Mouse (Mus musculus) bone marrow macrophage, adult 2 months (primary cell): Measurements from ENCODE around the gene Eri3. TPM values are rescaled to one million over a fixed set of nuclear protein-coding genes. Genes with fewer than 3 reads are reported as not detected.

Experiments
- H3K27ac ChIP-seq: 2 replicates; pipeline ENCODE4 v1.5.1; 2012; ENCODE audit warnings: low read depth, low read length; ENCODE audit not compliant: insufficient read depth
- H3K4me1 ChIP-seq: 2 replicates; pipeline ENCODE4 v1.6.1; 2012; ENCODE audit warnings: low read length; ENCODE audit not compliant: control insufficient read depth, insufficient read depth
- H3K4me3 ChIP-seq: 2 replicates; pipeline ENCODE4 v1.5.1; 2012; ENCODE audit warnings: mild to moderate bottlenecking, low read length, moderate library complexity; ENCODE audit not compliant: insufficient read depth
- CTCF ChIP-seq: IDR thresholded peaks from 2 replicates; pipeline ENCODE4 v1.5.1; 2012; ENCODE audit warnings: low read depth, mild to moderate bottlenecking, low read length, moderate library complexity
- POLR2A ChIP-seq: IDR thresholded peaks from 2 replicates; pipeline ENCODE4 v1.6.1; 2012; ENCODE audit warnings: mild to moderate bottlenecking, low read depth, low read length, borderline replicate concordance
- polyA plus RNA-seq: library from polyadenylated mRNA; stranded (reverse); fragments of >200 nt; gene quantifications from 2 replicates; pipeline ENCODE4 v1.2.4, GENCODE M21; 2012; ENCODE audit not compliant: missing spikeins, insufficient read depth, insufficient read length

The Eri3 gene
- polyA plus RNA-seq, 1 experiment: 50.9 TPM

DNA sequence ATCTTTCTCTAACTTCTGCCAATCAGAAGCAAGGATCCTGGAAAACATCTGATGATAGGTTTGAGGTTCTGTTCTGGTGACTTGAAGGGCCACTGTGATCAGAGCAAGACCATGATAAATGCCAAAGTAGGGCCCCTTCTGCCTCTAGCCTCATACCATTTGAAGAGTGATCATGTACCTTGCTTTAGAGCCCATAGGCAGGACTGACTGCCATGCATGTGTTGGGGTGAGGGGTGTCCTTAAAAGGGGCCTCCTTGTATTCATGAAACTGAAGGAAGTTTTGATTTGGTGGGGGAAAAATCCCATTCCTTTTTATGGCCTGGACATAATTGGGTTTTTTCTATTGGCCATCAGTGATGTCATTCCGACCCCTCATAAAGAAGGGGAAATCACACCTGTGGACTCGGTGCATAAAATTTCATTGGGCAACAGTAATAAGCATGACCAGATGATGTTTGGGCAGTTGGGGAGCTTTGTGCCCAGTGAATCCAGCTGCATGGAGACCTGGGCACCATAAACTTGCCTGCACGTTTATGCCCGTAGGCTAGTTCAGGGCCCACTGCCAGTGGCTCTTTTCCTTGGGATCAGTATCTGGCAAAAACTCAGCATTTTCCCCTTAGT lies 63.1 kb downstream of the Eri3 start:
- no peak overlapping the region for H3K27ac ChIP-seq
- H3K4me3 ChIP-seq: no peak overlapping the region
- TF ChIP-seq CTCF (no peak), POLR2A (no peak)
- no peaks in the 10 kb centered on the region for H3K4me1 ChIP-seq

DNA sequence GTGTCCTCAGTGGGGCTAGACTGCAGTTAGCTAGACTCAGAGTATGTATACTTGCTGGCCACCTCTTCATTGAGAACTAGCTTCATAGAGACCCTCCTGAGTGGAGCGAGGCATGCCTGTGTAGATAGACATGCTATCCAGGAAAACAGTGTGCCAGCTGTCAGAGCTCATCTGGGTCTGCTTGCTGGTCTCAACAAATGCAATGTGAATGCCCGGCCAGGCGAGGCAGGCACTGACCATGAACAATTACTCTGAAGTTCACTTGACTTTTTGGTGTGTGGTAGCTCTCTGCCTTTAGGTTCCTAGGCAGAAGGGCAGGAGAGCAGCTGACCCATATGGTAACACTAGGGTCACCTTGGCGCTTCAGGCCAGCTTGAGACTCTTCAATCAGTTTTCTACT lies 66.4 kb downstream of the Eri3 start:
- no peak overlapping the region for H3K27ac ChIP-seq
- no peak overlapping the region for H3K4me3 ChIP-seq
- no peak for TF ChIP-seq POLR2A
- no peak for TF ChIP-seq CTCF
- H3K4me1 ChIP-seq: no peaks in the 10 kb centered on the region

DNA sequence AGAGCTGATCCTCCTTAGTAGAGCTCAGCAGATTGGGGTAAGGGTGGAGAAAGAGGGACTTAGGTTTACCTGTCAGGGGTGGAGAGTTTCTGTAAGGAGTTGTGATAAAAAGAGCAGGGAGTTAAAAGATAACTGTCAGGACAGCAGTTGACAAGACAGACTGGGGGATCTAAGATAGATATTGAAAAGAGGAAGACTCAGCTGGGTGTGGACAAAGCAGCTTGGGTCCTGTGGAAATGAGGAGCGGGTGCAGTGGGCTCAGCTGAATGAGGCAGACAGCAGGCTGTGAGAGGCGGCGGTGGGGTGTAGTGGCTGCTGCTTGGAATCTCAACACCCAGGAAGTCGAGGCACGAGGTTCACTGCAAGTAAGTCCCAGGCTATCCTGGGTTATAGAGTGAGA lies 72.1 kb downstream of the Eri3 start:
- TF ChIP-seq CTCF (no peak), POLR2A (no peak)
- Histone ChIP-seq H3K27ac (no peak overlapping the region), H3K4me3 (no peak overlapping the region), H3K4me1 (peaks cover 6% of the 10 kb centered on the region)

DNA sequence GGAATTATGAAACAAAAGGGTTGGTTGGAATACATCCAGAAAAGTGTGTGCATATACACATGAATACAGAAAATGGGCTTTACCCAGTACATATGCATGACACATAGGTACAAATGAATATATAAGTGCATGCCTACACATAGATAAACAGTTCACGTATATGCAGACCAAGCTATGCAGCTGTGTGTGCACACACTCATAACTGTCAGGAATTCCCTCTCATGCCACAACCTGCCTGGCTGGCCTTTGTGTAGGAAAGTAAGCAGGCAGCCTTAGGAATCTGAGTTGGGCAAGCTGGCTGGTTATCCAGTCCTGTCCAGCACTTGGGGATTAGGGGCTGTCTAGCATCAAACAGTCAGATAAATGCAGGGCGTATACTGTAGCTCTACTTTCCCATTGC lies 72.9 kb downstream of the Eri3 start:
- TF ChIP-seq POLR2A (no peak), CTCF (no peak)
- Histone ChIP-seq H3K4me3 (no peak overlapping the region), H3K27ac (no peak overlapping the region), H3K4me1 (peaks cover 6% of the 10 kb centered on the region)

DNA sequence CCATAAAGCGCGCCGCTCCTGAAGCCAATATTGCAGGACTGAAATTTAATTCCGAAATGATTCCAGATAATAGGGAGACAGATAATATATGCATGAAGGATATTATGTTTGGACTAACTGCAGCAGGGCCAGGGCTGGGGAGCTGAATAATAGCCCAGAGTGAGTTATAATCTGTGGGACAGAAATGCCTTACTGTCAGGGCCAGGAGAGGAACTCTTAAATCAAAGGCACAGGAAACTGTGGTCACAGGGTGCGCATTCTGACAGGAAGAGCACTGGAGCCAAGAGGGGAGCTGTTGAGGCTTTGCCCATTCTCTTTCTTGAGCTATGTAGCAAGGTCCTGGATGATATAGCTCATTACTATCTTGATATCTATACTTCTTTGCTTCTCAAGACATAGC lies 74.5 kb downstream of the Eri3 start:
- no peak overlapping the region for H3K27ac ChIP-seq

DNA sequence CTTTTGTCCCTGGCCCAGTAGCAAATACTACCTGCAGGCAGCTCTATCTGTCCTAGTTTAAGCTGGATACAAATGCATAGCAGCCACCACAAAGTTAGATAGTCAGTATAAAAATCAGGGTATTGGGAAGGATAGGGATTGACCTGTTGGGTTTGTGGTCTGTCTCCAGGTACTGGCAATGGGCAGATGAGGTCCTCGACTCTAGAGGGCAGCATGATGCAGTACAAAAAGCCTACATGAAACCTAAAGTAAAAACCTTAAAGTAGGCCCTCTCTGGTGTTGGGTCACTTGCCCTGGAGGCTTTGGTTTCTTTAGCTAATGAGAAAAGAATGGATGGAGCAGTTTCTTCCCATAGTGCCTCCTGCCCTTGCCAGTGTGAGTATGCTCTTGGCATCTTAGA lies 78.3 kb downstream of the Eri3 start:
- Histone ChIP-seq H3K27ac (no peak overlapping the region), H3K4me1 (peaks cover 6% of the 10 kb centered on the region), H3K4me3 (no peak overlapping the region)
- TF ChIP-seq POLR2A: no peak
- TF ChIP-seq CTCF: no peak

More for the DNA sequence above, 74.5 kb downstream of the Eri3 start:
- TF ChIP-seq CTCF (no peak), POLR2A (no peak)
- Histone ChIP-seq H3K4me3 (no peak overlapping the region), H3K4me1 (peaks cover 6% of the 10 kb centered on the region)

DNA sequence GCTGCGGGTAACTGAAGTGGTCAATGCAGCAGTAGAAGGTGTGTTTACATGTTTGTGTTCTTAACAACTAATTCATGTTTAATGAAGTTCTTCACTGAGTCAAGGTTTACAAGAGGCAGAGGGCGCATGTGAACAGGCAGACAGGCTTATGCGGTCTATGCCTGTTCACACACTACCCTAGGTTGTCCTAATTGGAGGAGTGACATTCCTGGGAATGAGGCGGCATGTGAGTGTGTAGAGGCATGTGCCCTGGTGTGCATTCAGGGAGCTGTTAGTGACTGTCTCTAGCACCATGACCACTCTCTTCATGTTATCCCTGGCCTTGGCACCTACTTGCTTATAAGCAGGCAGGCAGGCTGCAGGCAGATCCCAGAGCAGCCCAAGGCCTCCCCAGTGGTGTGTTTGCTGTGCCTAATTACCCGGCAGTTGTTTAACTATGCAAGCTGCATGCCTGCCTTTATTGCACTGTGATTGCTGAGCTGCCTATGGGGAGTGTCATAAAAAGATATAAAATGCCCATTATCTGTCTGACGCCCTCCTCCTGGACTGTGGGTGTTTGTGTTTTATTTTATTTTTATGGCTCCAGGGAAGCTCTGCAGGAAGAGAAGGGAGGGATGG lies 80.0 kb downstream of the Eri3 start:
- no peak overlapping the region for H3K27ac ChIP-seq
- no peaks in the 10 kb centered on the region for H3K4me1 ChIP-seq
- H3K4me3 ChIP-seq: no peak overlapping the region
- TF ChIP-seq CTCF: no peak
- no peak for TF ChIP-seq POLR2A

DNA sequence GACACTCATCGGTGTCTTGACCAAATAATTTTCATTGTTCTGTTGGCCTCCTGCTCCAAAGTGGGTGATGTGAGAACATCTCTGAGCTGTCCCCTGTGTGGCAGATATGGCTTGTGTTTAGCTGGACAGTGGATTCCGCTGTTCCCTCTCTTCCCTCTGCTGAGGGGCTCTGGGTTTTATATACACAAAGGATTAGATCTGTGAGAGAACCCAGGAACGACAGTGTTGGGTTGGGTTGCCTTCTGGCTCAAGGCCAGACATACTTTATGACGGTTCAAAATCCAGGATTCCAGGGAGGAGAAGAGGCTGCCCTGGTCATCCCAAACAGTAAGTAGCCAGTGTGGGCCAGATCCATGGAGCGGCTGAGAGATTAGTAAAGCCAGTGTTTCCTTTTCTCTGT lies 83.4 kb downstream of the Eri3 start:
- Histone ChIP-seq H3K4me3 (no peak overlapping the region), H3K27ac (no peak overlapping the region), H3K4me1 (no peaks in the 10 kb centered on the region)
- TF ChIP-seq CTCF (no peak), POLR2A (no peak)

DNA sequence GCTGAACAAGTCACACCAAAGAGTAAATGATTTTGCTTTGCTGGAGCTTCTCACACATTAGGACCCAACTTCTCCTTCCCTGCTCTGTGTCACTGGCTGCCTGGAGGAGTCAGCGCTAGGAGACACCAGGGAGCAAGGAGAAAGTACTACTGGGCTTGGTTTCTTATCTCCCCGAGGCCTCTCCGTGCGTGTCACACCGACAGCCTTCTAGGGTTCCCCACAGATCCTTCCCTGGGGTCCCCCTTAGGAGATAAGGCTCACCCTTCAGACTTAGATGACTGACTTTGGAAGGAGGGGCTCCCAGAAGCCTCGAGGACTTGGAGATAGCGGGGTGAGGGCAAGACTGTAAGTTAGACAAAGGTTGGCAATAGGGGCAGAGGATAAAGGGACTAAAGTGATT lies 84.5 kb downstream of the Eri3 start:
- no peak overlapping the region for H3K4me3 ChIP-seq
- H3K27ac ChIP-seq: no peak overlapping the region
- H3K4me1 ChIP-seq: no peaks in the 10 kb centered on the region
- no peak for TF ChIP-seq POLR2A
- no peak for TF ChIP-seq CTCF

DNA sequence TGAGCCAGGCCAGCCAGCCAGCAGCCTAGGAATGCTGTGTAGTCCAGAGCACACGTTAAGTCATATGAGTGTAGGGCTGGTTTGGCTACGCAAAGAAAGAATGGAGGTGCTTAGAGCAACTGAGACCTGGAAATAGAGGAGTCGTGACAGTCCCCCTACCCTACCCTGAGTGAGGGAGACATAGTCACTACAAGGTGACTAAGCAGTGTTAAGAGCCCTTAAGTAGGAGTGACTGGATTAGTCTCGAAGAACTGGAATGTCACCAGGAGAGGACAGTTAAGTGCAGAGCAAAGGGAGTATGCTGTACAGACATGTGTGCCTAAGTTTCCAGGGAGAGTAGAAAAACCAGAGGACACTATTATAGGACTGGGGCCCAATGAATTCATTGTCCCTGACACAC lies 86.0 kb downstream of the Eri3 start:
- Histone ChIP-seq H3K27ac (no peak overlapping the region), H3K4me1 (0 out of 2 replicates have a peak, but pooled peaks cover 4% of the 10 kb centered on the region), H3K4me3 (no peak overlapping the region)
- TF ChIP-seq CTCF (no peak), POLR2A (no peak)
